Mouse (Mus musculus) lung, postnatal 4 days (tissue): Measurements from ENCODE around the gene Pla2g4d.

Experiments used
- DNase-seq, 2 experiments: peaks; one replicate each; pipeline ENCODE4 v3.0.0; 2021

Gene Pla2g4d

DNA sequence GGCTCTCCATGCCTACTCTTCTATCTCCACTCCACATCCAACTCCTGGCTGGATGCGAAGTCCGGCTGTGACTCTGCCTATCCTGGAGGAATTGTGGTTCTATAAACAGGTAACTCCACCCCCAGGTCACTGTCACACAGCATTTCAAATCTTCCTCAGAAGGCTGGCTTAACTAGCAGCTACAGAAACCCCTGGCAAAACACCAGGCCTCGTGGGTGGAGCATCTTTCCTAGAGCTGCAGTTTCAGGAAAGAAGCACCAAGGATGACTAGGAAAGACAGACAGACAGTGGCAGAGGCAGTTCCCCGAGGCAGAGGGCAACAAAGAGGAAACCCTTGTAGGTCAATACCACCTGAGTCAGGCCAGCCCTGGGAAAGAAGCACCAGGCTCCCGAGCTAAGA is at the start of gene Pla2g4d:
Pla2g4d (minus strand) TSS at position 203 of the 400 bp plus-strand sequence.
- DNase-seq = no peak

DNA sequence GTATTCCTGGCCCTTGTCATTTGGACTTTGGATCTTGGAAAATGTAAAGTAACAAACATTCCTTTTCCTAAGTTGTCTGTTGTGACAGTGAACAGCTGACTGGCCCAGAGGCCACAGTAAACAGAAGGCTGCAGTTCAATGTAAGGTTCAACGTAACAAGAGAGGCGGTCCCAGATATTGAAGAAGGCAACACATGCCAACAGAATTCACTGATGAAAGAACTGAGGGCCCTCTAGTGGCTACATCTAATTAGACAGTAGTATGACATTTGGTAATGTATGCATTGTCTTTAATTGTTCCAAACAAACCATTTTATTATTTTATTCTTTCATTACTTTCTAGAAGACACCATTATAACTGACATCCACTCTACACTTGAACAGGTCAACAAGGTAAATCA is 48.9 kb upstream of the Pla2g4d start:
- no peak for DNase-seq

DNA sequence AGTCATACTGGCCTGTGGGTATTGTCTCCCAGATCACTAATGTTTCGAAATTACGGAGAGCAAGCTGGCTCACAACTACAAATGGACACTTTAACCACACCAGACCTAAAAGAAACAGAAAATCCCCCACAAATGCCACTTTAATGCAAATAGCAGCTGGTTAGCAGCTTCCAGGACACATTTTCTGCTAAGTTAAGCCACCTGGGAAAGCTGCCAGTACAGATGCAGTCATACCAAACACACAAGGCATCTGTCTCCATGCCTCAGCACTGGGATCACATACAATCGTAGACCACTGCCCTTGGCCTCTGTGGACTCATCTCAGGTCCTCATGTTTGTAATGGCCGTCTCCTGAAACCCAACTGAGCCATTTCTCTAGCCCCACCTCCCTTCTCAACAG is 42.6 kb upstream of the Pla2g4d start:
- DNase-seq = no peak

DNA sequence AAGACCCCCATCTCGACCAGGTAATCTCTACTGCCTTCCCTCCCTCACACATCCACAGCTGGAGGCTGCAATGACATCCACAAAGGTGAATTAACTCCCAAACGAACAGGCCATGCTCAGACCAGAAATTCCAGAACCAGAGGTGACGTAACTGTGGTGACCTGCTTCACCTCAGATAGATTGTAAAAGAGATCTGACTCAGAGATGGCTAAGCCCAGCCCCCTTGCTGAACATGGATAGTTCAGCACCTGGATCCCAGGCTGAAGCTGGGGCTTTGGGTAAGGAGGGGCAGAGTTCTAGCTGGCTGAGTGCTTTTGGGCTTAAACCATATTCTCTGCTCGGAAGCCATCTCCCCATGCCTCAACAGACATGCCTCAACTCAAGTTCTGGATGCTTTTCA is 26.1 kb upstream of the Pla2g4d start:
- no peak for DNase-seq

DNA sequence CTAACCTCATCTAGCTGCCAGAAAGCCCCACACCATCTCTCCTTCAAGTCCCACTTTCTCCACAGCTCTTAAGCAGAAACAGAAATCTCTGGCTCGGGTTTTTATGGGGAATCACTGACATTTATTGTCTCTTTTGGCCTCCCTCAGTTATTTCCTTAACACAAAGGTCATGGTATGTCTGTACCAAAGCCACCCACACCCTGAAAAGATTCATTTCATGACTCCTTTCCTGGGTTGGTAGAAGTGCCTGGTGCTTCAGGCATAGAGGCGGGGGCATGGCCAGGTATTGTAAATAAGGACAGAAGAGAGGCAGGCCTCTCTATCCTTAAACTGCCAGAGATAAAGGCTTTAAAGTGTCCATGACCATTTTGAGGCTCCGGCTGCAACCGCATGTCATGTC is 25.5 kb upstream of the Pla2g4d start:
- no peak for DNase-seq

DNA sequence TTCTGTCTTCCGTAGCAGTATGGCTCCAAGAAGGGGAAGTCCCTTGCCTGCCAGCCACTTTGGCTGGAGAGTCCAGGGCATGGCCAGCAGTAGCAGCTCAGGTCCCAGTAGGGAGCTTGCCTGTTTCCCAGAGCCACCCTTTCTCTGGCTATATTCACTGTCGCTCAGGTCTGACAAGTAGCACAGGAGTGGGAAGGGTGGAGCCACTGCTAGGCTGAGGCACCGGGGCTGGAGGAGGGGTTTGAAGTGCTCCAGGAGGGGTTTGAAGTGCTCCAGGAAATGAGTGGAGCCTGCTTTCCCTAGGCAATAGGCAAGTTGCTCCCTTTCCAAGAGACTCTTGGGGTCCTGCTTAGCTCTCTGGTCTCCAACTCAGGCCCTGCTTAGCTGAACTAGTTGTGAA is 25.0 kb upstream of the Pla2g4d start, which contains the start of gene Pla2g4f:
Pla2g4f (minus strand) TSS at position 190 of the 400 bp plus-strand sequence.
- DNase-seq = peak; percentile 54 to 77

DNA sequence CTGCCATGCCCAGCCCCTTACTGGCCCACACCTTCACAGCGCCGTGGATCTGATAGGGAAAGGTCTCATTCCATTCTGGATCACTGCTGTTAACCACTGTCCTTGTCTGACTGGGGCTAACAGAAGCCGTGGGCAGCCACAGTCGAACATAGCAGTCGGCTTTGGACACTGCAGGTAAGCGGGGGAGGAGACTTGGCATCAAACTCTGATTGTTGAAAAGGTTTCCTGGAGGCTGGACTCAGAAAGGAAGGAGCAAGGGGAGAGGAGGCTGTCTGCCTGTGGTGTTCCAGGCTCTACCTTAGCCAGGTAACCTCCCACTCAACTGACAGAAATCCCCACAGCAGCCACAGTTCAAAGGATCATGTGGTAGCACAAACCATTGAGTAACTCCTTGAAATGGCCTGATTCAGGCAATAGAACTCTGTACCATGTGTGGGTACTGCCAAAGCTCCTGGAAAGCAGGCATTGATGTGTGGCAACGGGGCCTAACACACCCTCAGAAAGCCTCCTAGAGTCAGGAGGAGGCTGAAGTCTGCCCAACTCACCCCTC is 23.4 kb upstream of the Pla2g4d start:
- DNase-seq = peak in 1 of 2 experiments; percentile 21

DNA sequence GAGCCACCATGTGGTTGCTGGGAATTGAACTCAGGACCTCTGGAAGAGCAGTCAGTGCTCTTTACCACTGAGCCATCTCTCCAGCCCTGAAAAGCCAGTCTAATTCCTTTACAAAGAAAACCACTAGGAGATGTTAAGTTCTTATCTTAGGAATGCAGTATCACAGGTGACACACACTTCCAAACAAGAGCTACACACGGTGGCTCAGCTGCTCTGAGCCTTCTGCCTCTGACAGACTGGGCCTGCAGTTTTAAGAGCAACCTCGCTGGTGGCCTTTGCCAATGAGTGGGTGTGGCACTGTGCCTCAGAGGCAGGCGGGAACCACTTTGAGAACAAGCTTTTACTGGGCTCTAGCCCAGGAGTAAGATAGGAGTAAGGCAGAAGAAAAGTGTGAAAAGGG is 15.1 kb upstream of the Pla2g4d start:
- DNase-seq = no peak

DNA sequence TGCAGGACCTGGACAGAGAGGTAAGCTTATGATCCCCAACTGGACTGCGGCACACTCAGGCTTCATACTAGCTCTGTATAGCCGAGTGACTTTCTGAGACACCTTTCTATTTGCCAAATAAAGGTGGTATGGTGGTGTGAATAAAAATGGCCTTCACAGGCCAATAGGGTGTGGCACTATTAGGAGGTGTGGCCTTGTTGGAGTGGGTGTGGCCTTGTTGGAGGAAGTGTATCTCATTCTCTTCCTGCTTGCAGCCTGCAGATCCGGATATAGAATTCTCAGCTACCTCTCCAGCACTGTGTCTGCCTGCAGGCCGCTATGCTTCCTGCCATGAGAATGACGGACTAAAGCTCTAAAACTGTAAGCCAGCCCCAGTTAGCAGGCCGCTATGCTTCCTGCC is 12.1 kb upstream of the Pla2g4d start:
- no peak for DNase-seq

DNA sequence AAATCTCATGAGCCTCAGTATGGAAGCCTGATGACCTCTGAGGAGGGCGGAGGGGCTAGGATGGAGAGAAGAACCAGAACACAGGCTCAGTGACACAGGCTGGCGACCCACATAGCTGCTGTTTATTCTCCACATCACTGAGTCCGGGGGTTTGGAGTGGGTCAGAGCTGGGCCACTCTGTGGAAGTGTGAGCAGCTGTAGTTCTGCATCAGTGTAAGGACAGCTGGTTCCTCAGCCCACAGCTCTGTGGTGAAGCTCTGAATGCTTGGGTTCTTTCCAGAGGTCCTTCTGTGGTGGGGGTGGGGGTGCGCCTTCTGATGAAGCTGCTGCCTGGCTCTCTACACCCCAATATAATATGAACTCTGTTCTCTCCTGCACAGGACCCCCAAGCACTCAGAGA is 10.9 kb upstream of the Pla2g4d start:
- no peak for DNase-seq

DNA sequence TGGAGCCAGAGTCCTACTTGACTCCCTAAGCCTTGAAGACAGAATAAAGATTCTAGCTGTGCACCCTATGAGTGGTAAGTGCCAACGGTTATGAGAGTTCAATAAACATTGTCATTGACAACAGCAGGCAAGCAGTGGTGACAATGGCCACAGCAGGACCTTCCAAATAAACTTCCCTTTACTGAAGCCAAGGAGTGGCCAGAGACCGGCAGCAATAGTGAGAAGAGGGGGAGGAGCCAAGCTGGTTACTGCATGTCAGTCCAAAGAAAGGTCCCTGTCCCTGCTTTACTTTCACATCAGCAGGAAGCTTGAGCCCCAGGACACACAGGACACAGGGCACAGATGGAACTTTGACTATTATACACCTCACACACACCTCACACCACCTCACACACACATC is 7.2 kb upstream of the Pla2g4d start:
- DNase-seq = no peak

DNA sequence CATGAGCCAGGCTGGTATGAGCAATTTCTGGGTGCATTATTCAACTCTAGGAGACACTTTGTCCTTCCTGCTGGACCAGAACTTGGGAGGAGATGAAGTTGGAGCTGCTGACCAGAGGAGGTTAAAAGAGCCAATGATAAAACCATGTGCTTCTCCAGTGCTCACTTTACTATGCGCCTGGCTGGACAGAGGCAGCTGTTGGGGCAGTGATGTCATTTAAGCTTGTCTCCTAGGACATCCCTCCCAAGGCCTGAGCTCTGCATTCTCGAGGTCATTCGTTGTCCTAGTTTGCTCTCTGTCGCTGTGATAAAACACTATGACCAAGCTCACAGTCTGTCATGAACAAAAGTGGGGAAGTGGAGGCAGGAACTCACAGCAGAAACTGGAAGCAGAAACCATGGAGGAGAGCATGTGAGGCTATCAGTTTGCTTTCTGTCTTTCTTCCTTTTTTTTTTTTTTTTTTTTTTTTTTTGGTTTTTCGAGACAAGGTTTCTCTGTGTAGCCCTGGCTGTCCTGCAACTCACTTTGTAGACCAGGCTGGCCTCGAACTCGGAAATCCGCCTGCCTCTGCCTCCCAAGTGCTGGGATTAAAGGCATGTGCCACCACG is 2.6 kb upstream of the Pla2g4d start:
- DNase-seq = no peak

DNA sequence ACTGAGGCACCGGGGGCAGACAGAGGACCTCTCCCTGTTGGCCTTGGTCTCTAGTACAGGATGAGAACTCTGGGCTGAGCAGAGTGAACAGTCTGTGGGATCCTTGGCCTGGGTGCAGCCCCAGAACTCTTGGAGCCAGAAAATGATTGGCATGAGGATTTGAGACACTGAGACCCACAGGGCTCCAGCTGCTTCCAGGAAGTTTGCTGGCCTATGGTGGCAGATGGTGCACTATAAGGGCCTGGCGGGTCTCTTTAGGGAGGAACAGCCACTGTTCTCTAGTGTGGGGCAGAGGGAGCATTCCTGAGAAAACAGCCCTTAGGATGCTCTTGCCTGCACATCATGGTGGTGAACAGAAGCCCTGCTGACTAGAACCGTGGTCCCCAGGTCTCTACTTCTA is 596 bp downstream of the Pla2g4d start:
- DNase-seq = no peak

DNA sequence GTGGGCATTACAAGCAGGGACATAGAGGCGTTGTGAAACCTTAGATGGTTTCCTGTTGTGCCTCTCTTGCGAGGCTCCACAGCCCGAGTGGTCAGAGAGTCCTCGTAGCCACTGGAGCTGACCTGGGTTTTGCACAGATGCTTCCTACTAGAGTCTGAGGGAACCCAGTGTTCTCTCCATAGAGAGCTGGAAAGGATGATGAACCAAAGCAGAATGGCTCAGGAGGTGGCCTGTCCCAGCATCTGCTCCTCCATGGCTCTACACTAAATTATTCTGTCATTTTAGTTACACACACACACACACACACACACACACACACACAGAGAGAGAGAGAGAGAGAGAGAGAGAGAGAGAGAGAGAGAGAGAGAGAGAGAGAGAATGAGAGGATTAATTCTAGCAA is 3.4 kb downstream of the Pla2g4d start:
- no peak for DNase-seq

DNA sequence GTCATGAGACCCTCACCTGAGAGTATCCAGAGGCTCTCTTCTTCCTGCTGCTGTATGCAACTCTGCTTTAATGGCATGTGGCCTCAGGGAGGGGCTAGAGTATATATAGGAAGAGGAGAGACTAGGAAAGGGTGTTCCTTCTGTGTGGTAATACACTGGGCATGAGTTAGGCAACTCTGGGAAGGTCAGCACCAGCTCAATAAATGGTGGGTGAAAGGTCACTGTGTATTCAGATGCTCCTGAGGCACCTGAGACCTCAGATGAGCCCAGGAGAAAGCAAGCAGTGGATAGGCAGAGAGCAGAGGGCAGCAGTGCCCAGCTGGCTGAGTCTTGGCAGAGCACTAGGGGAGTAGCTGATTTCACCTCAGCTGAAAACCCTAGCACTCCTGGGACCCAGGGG is 4.3 kb downstream of the Pla2g4d start:
- no peak for DNase-seq

DNA sequence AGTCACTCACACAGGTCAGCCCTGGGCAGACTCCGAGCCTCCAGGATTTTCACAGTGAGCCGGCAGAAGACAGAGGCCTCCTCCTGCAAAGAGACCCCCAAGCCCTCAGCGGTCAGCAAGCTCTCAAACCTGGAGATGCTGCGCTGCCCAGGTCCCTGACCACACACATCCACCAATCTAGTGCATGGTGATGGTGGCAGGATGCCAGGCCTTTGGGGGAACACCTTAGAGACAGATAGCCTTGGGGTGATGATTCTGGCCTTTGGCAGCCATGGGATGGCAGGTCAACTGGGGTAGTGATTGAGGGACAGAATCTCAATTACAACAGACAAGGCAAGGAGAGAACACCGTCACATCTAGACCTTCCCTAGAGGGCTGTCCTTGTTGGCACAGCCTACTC is 4.9 kb downstream of the Pla2g4d start:
- no peak for DNase-seq

DNA sequence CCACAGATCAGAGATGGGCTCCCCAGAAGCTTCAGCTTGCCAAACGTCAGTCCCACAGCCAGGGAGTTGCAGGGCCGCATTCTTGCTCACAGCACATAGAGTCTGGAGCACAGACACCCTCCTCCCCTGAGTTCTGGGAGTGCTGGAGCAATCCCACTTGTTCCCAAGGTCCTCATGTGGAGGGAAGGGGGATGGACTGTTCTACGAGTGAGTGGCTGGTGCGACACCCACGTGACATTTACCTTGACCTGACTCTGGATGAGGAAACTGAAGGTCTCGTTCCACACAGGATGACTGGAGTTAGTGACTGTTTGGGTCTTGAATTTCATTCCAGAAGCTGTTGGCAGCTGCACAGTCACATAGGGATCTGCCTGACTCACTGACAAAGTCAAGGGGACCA is 5.4 kb downstream of the Pla2g4d start:
- DNase-seq = no peak

DNA sequence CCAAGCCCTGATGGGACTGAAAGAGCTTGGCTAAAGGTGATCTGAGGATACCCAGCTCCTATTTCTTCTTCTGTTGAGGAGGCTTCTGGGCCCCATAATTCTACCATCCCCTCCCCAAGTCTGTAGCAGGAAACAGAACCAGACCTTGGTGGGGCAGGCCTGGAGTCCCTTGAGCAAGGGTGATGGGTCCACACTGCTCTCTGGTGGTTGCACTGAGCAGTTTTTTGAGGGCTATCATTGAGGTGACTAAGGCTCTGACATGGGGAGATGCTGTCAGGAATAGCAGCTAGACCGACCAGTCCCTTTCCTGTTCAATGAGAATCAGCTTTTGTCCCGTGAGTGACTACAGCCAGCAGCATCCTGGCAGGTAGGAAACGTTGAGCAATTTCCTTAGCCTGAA is 7.8 kb downstream of the Pla2g4d start:
- DNase-seq = no peak

DNA sequence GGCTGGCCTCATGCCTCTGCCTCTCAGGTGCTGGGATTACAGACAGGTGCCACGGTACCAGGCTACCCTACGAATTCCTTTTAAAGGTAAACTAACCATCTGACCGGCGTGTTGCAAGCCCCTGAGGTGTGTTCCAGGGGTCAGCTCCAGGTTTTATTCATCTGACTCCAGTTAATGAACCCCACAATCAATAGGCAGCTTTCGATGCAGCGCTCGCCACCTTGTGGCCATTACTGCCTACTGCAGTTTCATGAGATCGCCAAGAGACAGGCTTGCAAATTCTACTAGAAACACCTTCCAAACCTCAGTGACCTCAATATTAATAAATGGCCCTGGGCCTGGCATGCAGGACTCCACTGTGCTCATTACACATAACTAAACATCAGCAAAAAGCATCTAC is 9.0 kb downstream of the Pla2g4d start:
- DNase-seq = peak; percentile 43 to 60

DNA sequence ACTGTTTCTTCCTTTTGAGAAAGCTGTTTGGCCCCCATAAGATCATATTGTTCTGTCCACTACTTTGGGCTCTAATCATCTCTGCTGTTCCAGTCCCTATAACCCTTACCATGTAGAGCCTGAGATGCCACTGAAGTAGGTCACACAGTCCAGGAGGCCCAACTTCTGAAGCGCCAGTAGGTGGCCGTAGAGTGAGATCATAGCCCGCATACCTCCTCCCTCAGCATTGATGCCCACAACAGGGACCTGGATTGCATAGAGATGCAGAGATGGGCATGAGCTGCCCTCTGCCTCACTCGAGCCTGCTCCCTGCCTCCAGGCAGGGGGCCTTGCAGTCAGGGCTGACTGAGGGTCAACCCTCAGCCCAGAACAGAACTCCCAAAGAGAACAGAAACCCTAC is 12.0 kb downstream of the Pla2g4d start:
- DNase-seq = no peak

DNA sequence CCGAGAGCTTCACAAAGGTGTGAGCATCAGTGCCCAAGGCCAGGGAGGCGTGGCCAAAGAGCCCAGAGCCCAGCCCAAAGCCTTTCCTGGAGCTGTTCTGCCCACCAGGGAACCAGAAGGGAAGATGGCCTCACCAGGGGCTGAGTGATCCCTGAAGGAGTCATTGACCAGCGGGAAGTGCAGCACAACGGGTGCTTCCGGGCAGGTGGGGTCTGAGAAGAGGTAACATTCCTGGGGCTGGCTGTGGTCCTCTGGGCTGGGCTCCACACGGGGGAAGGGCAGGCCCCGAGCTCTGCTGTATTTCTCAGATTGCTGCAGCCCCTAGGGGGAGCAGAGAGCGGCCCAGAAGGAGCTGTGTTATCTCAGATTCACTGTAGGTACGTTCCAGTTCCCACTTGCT is 20.4 kb downstream of the Pla2g4d start:
- peak; percentile 27 to 39 for DNase-seq

DNA sequence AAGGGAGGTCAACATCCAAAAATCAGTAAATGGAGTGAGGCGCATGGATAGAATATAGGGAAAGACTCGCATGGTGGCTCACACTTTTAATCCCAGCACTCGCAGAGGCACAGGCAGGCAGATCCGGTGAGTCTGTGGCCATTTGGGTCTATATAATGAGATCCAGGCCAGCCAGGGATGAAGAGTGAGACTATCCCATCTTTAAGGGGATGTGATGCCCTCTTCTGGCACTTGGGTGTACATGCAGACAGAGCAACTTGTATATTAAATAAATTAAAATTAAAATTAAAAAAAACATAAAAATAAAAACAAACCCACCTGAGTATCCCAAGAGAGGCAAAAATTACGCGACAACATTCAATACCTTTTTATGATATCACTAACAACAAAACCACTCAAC is 23.5 kb downstream of the Pla2g4d start:
- DNase-seq = no peak

DNA sequence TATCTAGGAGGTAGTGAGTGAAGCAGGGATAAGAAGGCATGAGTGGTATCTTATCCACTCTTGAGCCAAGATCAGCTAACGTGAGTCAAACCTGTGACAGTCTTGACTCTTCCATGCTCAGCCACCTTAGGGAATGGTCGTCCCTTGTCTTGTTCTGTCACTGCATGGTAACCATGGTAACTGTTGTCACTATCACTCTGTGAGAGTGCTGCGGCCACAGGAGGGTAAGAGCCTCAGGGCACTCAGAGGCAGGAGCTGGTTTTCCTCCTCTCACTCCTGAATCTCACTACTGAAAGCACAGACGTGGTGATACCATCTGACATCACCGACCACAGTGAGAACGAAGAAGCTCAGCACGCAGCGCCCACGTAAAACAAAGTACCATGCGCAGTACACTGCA is 24.1 kb downstream of the Pla2g4d start:
- no peak for DNase-seq

DNA sequence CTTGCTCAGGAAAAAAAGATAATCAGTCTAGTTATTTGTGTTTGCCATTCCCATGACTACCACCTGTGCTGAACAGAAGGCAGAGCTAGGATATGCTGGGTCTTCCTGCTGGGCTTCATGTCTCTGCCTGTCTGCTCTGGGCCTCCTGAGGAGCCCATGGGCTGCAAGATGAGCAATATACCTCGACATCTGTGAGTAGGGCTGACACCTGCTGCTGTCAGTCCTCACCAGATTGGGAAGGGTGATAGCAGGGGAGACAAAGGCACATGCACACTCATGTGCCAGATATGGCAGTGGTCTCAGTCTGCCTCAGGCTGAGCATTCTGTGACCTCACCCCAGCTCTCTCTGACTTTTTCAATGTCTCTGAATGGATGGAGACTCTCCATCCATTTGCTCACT is 26.1 kb downstream of the Pla2g4d start:
- DNase-seq = no peak

DNA sequence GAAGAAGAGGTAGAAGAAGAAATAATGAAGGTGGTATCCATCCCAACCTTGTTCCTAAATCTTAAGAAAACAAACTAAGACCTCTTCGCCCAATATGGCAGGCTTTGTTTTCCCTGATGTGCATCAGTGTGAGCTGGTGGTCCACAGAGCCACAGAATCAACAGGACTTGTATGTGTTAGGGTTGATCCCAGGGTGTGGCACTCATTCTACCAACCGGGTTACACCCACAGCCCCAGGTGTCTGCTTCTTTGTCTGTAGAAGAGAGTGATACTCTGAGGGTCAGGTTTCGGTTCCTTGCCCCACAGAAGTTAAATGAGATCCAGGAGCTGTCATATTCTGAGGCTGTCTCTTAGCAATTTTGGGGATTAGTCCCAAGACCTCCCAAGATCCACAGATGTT is 27.7 kb downstream of the Pla2g4d start:
- no peak for DNase-seq
